In the genomic region with DNA sequence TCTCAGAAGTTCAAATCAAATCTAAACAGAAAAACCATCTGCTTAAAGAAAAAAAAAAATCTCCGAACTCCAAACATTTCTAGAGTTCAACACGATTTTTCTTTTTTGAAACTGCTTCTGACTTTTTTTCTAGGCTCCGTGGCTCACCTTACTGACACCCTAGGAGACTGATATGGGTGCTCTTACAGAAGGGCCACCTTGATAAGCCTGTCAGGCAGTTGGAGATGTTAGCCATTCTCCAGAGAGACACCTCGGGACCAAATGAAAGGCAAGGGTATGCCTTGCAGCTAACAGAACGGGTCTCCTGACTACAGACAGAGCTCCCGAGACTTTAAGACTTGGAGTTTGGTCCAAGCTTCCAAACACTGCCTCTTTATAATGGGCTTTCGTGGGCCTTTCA, we compare ENCODE assay signal across 19 mouse cellular contexts.
"Had no signal": no experiment of that assay in that cellular context is flagged by ENCODE, and none has a peak within 500 bp of the region (broad histone marks: within the 10 kb centered on the region; RNA-seq: fewer than 3 reads in every experiment).

No protein-coding gene starts in this region.

- H3K4me1 ChIP-seq: megakaryocyte, embryonic 14.5 days had no signal

- H3K9ac ChIP-seq: lung, embryonic 14.5 days; midbrain, embryonic 12.5 days; neural tube, embryonic 13.5 days; neural tube, embryonic 15.5 days had no signal

- H3K27ac ChIP-seq: midbrain, embryonic 10.5 days; midbrain, embryonic 12.5 days; neural tube, embryonic 13.5 days; neural tube, embryonic 15.5 days had no signal

- DNase-seq: lung, adult 18-20 months; lung, embryonic 14.5 days; lung, postnatal 10 days; lung, postnatal 4 days; midbrain, embryonic 14.5 days; retina, postnatal 1 day; right cerebral cortex, adult 18-20 months; right cerebral cortex, postnatal 25 days; right cerebral cortex, postnatal 4 days; spleen, adult 18-20 months; thymus, adult 18-20 months; thymus, postnatal 14 days; thymus, postnatal 36 days had no signal

- H3K4me3 ChIP-seq: megakaryocyte, embryonic 14.5 days; midbrain, embryonic 10.5 days; midbrain, embryonic 12.5 days; myocyte; neural tube, embryonic 13.5 days; neural tube, embryonic 15.5 days had no signal

- H3K9me3 ChIP-seq: megakaryocyte, embryonic 14.5 days; midbrain, embryonic 10.5 days; midbrain, embryonic 12.5 days; neural tube, embryonic 13.5 days; neural tube, embryonic 15.5 days had no signal

- H3K27me3 ChIP-seq: megakaryocyte, embryonic 14.5 days; midbrain, embryonic 12.5 days; neural tube, embryonic 13.5 days; neural tube, embryonic 15.5 days had no signal

- H3K4me2 ChIP-seq: lung, embryonic 14.5 days; midbrain, embryonic 12.5 days; neural tube, embryonic 13.5 days; neural tube, embryonic 15.5 days had no signal

- H3K36me3 ChIP-seq: midbrain, embryonic 10.5 days; midbrain, embryonic 12.5 days; neural tube, embryonic 13.5 days; neural tube, embryonic 15.5 days had no signal
